Mouse (Mus musculus): ENCODE data around the gene Col25a1. TPM values are rescaled to one million over a fixed set of nuclear protein-coding genes. Genes with fewer than 3 reads are reported as not detected.

Gene Col25a1
- polyA plus RNA-seq, 1 experiment = 2.8 TPM

DNA sequence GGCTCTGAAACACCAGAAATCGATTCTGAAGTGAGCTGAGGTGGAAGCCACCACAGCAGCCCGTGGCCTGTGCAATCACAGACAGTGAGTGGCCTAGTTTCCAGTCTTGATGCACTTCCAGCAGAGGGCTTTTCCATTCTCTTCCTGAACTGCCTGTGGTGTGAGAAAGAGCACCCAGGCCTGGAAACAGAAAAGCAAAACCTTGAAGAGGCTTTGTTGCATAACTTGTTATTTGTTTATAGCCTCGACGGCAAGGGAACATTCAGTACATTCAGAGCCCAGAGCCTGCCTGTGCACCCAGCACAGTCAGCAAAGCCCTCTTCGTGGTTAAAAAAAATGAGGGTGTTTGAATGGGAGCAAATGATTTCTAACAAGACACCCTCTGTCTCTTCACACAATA, 502.6 kb downstream of the Col25a1 start:
- Histone ChIP-seq H3K36me3 (ENCODE audit: control insufficient read depth, insufficient read depth) (no peaks in the 10 kb centered on the region), H3K4me2 (ENCODE audit: low read depth) (no peak overlapping the region), H3ac (ENCODE audit: control insufficient read depth, insufficient read length) (no peak overlapping the region), H3K4me3 (no peak overlapping the region), H3K79me2 (ENCODE audit: control insufficient read depth, insufficient read depth) (no peaks in the 10 kb centered on the region), H3K27me3 (ENCODE audit: control insufficient read depth, insufficient read depth, insufficient read length) (no peaks in the 10 kb centered on the region)
- TF ChIP-seq MAX (IDR thresholded peaks at IDR 0.05; ENCODE audit: low read depth) (no peak), E2F4 (IDR thresholded peaks at IDR 0.05; ENCODE audit: insufficient read depth) (no peak), POLR2AphosphoS2 (IDR thresholded peaks at IDR 0.05; ENCODE audit: insufficient read length, low read depth) (no peak), SRF (IDR thresholded peaks at IDR 0.05; ENCODE audit: control insufficient read depth, insufficient read length, low read depth) (no peak)

DNA sequence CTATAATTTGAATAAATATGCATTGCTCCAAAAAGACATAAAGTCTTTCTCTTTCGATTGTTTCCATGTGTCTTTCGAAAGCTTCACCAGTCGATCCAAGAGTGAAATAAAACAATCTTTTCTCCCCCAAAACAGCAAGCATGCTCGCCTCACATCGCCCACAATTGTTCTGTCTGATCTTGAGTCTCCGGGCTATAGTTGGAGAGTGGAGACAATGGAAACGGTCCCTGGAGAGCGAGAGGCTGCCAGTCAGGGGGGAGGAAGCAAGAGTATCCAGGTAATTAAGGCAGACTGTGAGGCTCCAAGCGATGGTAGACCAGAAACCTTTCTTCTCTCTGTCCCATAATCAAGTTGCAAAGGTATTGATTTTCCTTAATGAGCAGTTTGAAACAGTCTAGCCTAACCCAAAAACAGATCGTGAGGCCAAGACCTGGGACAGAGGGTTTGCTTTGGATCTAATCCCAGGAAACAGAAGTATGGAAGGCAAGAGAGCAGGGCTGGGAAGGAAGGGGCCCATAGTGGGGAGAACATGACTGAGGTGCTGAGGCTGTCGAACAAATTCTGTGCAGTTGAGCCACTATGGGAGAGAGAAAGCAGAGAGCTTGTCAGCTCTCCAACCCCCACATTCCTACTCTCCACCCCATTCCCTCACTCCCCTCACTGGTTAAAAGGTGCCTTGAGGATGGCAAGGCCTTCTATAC, 515.0 kb downstream of the Col25a1 start:
- Histone ChIP-seq H3K36me3 (ENCODE audit: control insufficient read depth, insufficient read depth) (no peaks in the 10 kb centered on the region), H3ac (ENCODE audit: control insufficient read depth, insufficient read length) (no peak overlapping the region), H3K27me3 (ENCODE audit: control insufficient read depth, insufficient read depth, insufficient read length) (peaks cover 6% of the 10 kb centered on the region), H3K4me3 (no peak overlapping the region), H3K79me2 (ENCODE audit: control insufficient read depth, insufficient read depth) (no peaks in the 10 kb centered on the region), H3K4me2 (ENCODE audit: low read depth) (no peak overlapping the region)
- TF ChIP-seq TCF3 (IDR thresholded peaks at IDR 0.05; ENCODE audit: insufficient read length, low read depth) (no peak), MYOG (IDR thresholded peaks at IDR 0.05; ENCODE audit: control insufficient read depth in 1 of 3, insufficient read depth in 1 of 3, insufficient read length in 2 of 3, low read depth in 2 of 3) (no peak), USF1 (IDR thresholded peaks at IDR 0.05; ENCODE audit: low read depth) (no peak), MYOD1 (IDR thresholded peaks at IDR 0.05; ENCODE audit: control insufficient read depth in 1 of 3, insufficient read length in 2 of 3, low read depth in 2 of 3) (no peak), E2F4 (IDR thresholded peaks at IDR 0.05; ENCODE audit: insufficient read depth) (no peak), CEBPB (IDR thresholded peaks at IDR 0.05; ENCODE audit: insufficient read depth, poor library complexity, severe bottlenecking) (no peak)

Other genes with a start within 250 kb of the Col25a1 start
- gene Casp6, start 230.1 kb upstream of the Col25a1 start, polyA plus RNA-seq (2012; fragmentation: generic; extraction: Trizol) = 12.7 TPM
- 19.7 TPM for gene Mcub, start 161.3 kb upstream of the Col25a1 start, polyA plus RNA-seq (2012; fragmentation: generic; extraction: Trizol)
- 21.4 TPM for gene Sec24b, start 69.9 kb upstream of the Col25a1 start, polyA plus RNA-seq (2012; fragmentation: generic; extraction: Trizol)